Mouse (Mus musculus) megakaryocyte, embryonic 14.5 days (primary cell): ENCODE measurements around the gene Repin1.

Experiments
- FLI1 ChIP-seq: IDR thresholded peaks from 2 replicates; pipeline ENCODE4 v1.6.1; 2012; ENCODE audit warnings: low read length, inconsistent platforms, mixed read lengths
- GATA1 ChIP-seq: IDR thresholded peaks from 3 replicates; pipeline ENCODE4 v1.6.1; 2012; ENCODE audit warnings: mixed read lengths, low read length, inconsistent platforms, borderline replicate concordance

- TF ChIP-seq GATA1, result no peak
- TF ChIP-seq FLI1, result no peak
Observed at GRCm38 (mm10) chr6:48609512-48609911, 15.8 kb downstream of the Repin1 start.
